Mouse (Mus musculus): ENCODE results near the gene Gm49369.
A peak's percentile ranks its signal among the peaks of the same experiment; 100 is the strongest.
"Not testable (repeated sequence)": the region's sequence is repeated elsewhere in the genome, so short reads cannot be mapped to it uniquely, and the experiment has no call there.

Gene Gm49369

GRCm38 (mm10) chr7:142370937-142371336 lies 11.5 kb downstream of the Gm49369 start:
- no peak for DNase-seq

GRCm38 (mm10) chr7:142369820-142370219 lies 12.6 kb downstream of the Gm49369 start:
- DNase-seq: peak; percentile 55 to 64

- peak; percentile 93 to 97 for DNase-seq
Measured at GRCm38 (mm10) chr7:142368856-142369255, 13.6 kb downstream of the Gm49369 start.

- DNase-seq: no peak
Measured at GRCm38 (mm10) chr7:142363107-142363506, 19.4 kb downstream of the Gm49369 start.

- DNase-seq: peak; percentile 38 to 40
Measured at GRCm38 (mm10) chr7:142360743-142361142, 21.7 kb downstream of the Gm49369 start.

- DNase-seq: no peak
Measured at GRCm38 (mm10) chr7:142359129-142359528, 23.3 kb downstream of the Gm49369 start.

GRCm38 (mm10) chr7:142357566-142357965 lies 24.9 kb downstream of the Gm49369 start:
- DNase-seq: no peak

GRCm38 (mm10) chr7:142354661-142355233 lies 27.7 kb downstream of the Gm49369 start:
- no peak for DNase-seq

GRCm38 (mm10) chr7:142353854-142354253 lies 28.6 kb downstream of the Gm49369 start:
- no peak for DNase-seq

- no peak for DNase-seq
Measured at GRCm38 (mm10) chr7:142351569-142351968, 30.9 kb downstream of the Gm49369 start.

GRCm38 (mm10) chr7:142349308-142349961 lies 33.0 kb downstream of the Gm49369 start:
- DNase-seq: no peak

- DNase-seq: no peak
Measured at GRCm38 (mm10) chr7:142347542-142347941, 34.9 kb downstream of the Gm49369 start.

- DNase-seq: no peak
Measured at GRCm38 (mm10) chr7:142342247-142342640, 40.2 kb downstream of the Gm49369 start.

- DNase-seq: no peak
Measured at GRCm38 (mm10) chr7:142341564-142342246, 40.8 kb downstream of the Gm49369 start.

GRCm38 (mm10) chr7:142340269-142340970 lies 42.0 kb downstream of the Gm49369 start:
- DNase-seq: no peak

- peak; percentile 95 to 98 for DNase-seq
Measured at GRCm38 (mm10) chr7:142335151-142335550, 47.3 kb downstream of the Gm49369 start.

GRCm38 (mm10) chr7:142334246-142334645 lies 48.2 kb downstream of the Gm49369 start:
- DNase-seq: peak; percentile 96 to 99

GRCm38 (mm10) chr7:142332741-142333140 lies 49.7 kb downstream of the Gm49369 start:
- DNase-seq: not testable (repeated sequence)

- no peak for DNase-seq
Measured at GRCm38 (mm10) chr7:142331281-142331680, 51.2 kb downstream of the Gm49369 start.

- DNase-seq: no peak
Measured at GRCm38 (mm10) chr7:142330271-142330724, 52.2 kb downstream of the Gm49369 start.

GRCm38 (mm10) chr7:142328507-142328906 lies 54.0 kb downstream of the Gm49369 start:
- no peak for DNase-seq

- DNase-seq: no peak
Measured at GRCm38 (mm10) chr7:142326714-142327445, 55.6 kb downstream of the Gm49369 start.
